Mouse (Mus musculus) retina, embryonic 14.5 days (tissue): ENCODE results near the gene Vill.

ENCODE experiments used
- DNase-seq: peaks from one replicate; pipeline ENCODE4 v3.0.0-alpha.2; 2015; ENCODE audit warnings: low spot score

Vill gene

DNA sequence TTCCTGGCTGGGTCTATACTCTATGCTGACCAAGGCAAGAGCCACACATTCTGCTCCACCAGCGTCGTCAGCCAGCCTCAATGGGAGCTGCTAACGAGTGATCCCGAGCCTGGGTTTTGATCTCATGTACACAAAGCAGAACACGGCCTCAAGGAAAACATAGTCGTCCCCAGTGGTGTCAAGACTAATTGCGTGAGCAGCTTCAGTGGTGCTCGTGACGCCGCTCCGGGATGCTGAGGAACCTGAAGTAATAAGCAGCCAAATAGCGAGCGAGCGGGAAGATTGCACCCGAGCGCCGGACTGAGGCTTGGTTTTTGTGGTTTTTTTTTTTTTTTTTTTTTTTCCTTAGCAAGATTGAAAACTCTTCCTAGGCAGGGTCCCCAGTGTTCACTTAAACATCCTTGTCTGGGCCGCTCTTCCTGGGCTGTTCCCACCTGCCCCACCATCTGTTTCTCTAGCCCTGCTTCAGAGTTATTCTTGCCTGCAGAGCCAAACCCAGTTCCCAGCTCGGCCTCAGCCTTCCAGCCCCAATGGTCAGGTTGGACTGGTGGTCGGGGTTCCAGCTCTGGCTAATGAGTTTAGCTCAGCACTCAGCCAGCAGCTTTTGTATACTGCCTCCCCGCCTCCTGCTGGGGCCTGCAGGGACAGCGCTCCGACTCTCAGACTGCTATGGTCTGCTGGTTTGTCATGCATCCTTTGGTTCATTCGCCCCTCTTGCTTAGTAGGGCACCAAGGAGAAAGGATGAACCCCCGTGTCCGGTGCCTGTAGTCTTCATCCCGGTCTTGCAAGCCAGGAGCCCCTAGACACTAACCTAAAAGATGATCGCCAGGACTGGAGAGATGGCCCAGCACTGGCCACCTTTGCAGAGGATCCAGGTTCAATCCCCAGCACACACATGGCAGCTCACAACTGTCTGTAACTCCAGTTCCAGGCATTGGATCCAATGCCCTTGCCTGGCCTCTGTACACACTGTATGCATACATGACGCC lies 17.6 kb upstream of the Vill start:
- DNase-seq = no peak

DNA sequence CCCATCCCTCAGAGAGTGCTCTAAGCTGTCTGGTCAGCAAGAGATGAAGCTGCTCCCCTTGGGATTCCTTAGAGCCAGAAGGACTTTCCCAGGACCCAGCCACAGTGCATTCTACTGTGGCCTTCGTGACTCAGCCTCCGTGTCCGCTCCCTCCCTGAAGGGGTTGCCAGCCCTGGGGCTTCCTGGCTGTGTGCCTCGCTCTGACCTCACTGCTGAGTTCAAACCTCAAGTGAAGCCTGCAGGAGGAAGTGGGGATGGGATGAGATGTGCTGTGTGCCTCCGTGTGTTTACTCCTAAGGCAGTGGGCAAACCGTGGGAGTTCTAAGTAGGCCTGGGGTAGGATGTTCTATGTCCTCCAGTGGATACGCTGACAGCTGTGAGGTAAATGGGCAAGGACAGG lies 16.7 kb upstream of the Vill start:
- DNase-seq = no peak

DNA sequence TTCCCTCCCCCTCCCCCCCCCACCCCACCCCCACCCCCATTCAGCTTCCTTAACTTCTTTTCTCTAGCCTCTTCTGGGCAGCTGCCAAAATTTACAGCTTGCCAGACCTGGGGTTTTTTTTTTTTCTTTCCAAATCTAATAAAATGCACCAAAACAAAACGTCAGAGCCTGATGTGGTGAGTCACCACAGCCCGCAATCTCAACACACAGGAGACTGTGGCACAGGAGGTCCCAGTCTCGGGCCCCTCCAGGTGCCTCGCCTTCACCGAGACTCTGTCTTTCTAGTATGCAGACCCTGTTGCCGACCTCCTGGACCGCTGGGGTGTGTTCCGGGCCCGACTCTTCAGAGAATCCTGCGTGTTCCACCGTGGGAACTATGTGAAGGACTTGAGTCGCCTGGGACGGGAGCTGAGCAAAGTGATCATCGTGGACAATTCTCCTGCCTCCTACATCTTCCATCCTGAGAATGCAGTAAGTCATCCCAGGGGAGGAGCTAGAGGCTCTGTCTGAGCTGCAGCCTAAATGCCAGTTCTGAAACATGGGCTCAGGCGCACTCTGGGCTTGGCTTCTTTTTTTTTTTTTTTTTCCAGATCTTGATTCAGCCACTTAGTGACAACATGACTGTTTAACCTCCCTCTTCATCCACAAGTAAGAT lies 15.4 kb upstream of the Vill start:
- no peak for DNase-seq

DNA sequence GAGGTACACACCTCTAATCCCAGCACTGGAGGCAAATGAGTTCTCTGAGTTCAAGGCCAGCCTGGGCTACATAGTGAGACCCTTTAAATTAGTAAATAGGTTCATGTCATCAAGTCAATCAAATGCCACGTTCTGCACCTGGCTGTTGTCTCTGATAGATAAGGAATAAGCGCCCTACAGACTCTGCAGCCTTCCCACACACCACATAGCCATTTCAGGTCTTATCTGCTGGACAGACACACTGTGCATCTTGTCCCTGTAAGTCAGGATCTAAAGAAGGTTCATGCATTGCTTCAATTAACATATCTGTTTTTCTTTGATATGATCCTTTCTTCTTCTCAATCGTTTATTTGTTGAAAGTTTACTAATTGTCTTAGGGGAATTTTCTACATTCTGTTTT lies 14.0 kb upstream of the Vill start:
- DNase-seq = no peak

DNA sequence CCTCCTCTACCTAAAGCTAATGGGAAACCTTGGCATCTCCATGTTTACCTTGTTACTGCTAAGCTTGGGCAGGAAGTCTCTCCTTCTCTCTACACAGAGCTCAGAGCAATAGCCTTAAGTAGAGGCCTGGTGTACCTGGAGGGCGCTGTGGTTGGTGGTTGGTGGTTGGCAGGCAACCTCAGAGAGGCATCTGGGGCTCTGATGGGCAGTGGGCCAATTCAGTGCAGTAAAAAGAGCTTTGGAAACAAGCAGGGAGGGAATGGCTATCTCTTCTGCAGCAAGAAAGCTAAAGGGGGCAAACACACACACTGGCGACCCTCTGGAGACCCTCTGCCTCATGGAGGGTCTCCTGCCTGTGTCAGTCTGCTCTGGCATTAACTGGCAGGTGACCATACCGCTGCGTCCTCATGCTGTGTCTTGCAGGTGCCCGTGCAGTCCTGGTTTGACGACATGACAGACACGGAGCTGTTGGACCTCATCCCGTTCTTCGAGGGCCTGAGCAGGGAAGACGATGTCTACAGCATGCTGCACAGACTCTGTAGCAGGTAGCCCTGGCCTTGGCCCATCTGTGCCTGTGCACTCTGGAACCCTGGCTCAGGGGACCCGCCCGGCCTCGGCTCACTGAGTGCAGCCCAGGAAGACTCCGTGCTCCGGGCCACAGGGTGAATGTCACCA lies 12.3 kb upstream of the Vill start:
- DNase-seq = no peak

DNA sequence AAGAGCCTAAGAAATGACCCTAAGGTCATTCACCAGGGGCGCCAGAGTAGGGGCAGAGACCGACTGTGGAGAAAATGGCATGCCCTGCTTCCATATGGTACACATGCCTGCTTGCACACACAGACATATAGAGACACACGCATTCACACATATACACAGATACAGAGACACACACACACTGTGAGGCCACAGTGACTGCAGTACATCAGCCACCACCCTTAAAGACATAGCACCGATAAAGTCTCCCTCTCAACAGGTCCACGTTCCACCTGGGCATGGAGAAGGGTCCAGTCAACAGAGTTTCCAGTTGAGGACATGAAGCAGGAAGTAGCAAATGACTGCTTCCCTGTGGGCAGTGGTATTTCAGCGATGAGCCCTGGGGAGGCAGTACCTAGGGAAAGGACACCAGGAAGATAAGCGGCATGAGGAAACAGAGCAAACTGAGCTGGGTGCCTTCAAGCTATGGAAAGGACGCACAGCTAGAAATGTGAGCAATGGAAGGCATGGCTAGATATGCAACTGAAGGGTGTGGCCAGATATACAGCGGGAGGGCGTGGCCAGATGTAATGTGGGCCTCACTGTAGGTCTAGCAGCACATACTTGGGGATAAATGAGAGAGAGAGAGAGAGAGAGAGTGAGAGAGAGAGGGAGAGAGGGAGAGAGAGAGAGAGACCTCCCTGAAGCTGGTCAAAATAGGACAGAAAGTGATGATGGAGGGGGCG lies 4.2 kb upstream of the Vill start:
- DNase-seq = no peak

DNA sequence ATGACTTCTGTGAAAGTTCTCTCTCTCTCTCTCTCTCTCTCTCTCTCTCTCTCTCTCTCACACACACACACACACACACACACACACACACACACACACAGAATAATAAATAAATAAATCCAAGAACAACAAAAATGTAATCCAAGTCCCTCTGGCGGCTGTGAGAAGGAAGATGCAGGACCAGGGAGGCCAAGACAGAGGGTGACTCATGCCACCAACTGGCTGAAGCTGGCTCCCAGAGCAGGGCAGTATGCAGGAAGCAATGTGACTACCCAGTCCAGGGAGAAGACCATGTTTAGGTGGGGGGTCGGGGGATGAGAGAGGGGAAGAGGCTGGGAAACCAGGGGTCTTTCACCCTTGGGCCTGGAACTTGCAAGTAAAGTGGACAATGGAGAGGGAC lies 1.4 kb upstream of the Vill start:
- no peak for DNase-seq

DNA sequence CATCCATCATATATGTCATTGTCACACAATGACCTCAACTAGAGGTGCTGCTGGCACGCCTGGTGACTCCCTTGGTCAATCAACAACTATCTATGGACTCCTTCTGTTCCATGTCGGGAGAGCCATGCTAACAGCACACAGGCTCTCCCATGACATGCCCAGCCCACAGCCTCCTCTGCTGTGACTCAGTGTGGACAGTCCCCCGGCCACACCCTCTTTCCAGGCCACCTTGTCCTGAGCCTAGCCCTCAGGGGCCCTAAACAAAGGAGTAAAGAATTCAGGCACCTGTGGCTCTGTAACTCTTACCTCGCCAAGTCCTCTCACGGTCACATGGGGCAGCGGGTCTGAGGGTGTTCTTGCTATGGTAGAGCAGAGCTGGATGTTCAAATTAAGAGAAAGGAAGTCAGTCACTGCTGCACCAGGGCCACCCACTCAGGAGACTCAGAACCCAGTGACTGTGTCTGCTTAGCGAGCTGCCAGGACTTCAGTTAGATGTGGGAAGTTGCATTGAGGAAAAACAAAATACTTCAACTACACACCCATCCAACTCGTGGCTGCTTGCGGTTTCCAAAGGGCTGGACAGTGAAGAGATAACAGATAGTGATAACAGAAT lies 1.5 kb downstream of the Vill start:
- DNase-seq = no peak

DNA sequence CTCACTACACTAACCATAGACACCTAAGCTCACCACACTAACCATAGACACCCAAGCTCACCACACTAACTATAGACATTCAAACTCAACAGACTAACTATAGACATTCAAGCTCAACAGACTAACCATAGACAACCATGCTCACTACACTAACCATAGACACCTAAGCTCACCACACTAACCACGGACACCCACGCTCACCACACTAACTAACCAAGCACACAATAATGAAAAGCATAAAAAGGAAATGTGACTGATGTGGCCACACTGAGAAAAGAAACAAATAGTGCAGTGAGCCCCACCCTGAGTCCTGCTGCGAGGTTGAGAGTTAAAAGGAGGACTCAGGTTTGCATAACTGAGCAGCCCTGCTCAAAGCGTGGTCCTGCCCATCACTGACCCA lies 2.8 kb downstream of the Vill start:
- DNase-seq = no peak

DNA sequence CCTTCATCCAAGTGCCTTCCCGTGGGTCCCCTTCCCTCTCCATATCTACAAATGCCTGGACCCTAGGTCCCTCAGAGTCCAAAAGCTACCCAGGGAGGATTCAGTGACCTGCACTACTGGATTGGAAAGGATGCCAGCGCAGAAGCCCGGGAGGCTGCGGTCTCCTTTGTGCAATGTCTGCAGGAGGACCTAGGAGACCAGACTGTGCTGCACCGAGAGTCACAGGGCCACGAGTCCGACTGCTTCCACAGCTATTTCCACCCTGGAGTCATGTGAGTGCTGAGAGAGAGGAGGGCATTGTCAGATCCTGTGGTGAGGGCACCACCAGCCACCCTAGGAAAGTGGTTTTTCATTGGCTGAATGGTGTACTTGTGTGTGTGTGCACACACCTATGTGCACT lies 5.7 kb downstream of the Vill start:
- DNase-seq = no peak

DNA sequence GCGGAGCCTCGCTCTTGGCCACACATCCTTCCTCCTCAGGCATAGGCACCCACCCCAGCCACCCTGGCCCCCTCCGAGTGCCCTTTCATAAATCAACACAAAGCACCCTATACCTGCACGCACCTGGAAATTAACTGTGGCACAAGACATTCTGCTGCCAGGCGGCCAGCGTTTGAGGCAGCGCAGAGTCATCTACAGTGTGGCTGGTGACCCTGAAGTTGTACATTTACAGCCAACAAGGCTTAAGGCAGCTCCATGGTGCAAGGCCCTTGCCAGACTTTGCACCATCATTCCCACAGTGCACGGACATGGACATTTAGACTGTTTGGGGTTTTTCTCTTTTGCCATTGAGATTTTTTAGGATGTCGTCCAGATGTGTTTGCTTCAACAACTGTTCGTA lies 8.1 kb downstream of the Vill start:
- DNase-seq = no peak

DNA sequence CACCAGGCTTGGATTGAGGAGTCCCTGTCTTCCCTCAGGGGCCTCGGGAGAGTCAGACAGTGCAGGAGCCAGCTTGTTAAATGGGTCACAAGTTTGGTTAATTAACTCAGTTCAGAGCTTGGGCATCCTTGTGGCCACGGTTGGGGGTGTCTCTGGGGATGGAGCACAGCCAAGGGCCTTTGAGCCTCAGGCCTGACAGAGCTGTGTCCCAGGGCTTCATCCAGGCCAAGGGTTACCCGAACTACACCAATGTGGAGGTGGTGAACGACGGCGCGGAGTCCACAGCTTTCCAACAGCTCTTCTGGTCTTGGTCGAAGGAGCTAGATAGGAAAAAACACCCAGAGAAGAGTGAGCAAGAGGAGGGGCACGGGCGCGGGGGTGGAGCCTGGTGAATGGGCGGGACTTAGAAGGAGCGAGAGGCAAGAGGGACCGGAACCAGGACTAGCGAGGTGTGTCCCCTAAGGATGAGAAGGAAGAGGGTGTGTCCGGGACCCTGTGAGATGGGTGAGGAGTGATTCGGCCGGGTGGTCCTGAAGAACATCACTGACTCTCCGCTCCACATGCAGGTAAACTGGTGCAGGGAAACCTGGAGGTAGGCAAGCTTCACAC lies 10.6 kb downstream of the Vill start:
- peak; percentile 43 for DNase-seq

DNA sequence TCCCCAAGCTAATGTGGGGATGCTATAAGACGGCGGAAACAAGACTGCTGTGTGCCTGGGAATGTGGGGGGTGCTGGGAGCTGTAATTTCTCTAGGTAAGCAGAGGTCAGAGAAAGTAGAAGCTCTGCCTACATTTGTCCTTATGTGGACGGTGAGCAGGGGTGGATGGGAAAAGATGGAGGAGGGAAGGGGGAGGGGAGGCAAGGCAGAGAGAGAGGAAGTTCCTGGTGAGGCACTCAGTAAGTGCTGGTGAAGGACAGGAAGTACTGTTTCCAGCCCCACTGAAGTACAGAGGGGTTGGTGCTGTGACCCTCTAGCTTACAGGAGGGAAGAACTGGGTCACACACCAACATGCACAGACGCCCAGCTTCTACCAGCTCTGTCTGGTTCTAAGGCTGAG lies 11.7 kb downstream of the Vill start:
- no peak for DNase-seq

DNA sequence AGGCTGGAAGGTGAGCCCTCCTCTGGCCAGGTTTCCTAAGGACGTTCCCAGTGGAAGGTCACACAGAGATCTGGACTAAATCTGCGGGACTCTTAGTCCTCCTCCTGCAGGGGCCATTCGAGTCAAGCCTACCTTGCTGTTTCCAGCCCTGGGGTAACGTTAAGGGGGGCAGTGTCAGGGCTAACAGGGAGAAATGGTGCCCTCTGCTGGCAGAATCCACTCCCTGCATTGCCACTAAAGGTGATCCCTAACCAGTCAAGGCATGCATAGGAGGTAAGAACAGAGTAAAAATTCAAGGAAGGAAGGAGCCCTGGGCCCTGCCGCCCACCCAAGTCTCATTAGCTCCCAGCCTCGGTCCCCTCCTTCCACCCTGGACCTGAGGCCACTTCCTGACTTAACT lies 15.0 kb downstream of the Vill start:
- peak; percentile 90 for DNase-seq

DNA sequence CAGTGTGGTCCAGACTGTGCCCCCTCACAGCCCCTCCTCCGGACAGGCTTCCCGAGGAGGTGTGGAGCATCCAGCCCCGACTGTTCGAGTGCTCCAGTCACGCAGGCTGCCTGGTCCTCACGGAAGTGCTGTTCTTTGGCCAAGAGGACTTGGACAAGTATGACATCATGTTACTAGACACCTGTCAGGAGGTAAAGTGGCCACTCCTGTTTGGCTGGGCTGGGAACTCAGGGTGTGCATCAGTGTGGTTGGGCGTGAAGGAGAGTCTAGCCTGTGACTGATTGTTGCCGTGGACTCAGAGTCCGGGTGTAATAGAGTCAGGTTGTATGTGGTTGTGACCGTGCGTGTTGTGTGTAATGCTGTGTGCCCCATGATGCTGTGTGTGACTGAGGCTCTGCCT lies 15.7 kb downstream of the Vill start:
- DNase-seq = no peak

DNA sequence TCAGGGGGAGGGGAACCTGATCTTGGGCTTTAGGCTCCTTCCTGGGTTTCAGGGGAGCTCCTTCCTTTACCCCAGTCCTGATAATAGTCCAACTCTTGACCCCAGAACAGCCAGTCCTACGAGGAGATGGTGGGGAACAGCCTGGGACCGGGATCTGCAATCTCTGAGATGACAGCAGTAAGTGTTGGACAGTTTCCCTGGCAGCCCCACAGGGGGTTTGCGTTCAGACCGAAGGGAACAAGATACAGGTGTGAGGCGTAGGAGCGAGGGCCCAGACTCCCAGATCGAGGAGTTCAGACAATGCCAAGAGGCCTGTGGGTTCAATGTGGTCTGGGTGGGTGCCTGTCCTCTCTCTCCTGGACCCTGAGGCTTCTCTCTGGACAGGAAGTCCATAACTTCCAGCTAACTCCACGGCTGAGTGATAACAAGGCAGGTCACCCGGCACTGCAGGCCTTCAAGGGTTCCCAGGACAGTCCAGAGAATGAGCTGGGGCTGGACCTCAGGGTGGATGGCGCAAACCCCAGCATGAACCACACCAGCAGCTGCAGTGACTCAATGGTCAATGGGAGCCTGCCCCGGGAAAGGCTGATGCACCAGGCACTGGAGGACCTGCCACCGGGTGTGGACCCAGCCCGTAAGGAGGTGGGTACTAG lies 17.7 kb downstream of the Vill start:
- no peak for DNase-seq

DNA sequence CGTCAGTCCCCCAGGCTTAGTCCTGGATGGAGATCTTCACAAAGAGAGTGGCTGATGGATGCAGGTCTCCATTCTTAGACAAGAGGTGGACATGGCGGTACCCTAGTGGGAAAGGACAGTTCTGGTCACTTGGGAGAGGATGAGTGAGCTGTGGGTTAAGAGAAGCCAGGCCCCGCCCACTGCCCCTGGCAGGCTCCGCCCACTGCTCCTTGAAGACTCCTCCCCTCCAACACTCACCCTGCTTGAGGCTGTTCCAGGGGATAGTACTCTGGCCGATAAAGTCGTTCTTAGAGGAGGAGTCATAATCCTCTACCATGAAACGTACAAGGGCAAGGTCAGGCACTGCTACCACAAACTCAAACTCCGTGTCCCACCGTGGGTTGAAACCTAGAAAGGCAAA lies 19.2 kb downstream of the Vill start:
- DNase-seq = no peak

DNA sequence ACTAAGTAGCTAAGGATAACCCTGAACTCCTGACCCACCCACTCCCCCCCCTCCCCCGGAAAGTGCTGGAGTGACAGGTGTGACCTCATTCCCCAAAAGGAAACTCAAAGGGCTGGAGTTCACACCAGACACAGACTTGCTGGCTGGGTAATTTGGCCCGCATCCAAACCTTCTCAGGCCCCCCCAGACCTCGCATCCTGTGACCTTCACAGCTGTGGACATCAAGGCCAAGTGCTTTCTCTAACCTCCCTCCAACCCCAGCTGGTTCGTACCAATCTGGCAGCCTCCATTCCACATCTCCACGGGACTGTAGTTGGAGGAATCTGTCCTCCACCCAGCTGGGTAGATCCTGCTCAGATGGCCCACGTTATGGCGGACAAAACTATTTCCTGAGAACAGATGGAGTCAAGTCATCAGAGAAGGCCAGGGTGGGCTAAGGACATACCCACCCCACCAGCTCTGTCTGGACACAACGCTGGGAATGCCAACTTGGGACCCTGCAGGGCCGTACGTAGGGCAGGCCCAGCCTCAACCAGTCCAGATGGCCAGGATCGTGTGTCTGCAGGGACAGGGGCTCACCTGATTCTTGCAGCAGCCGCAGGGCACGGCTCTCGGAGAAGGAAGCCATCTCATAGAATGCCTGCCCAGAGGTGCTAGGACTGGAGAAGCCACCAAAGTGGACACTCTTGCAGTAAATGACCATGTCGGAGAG lies 20.8 kb downstream of the Vill start:
- DNase-seq = no peak

DNA sequence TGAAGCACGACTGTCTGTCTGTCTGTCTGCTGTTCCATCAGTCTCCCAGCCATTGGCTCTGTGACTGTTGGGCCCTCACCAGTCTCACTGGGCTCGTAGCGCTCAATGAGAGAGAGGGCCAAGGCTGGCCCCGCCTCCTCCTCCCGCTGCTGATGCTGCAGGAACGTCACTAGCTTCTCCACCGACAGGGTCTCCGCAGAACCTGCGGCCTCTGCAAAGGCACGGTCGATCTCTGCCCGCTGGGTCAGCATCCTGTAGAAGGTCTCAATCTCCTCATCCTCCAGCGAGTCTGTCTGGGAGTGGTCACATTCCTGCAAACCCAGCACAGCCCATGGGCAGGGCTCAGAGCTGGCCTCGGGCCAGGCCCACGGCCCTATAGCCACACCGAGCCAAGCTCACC lies 23.1 kb downstream of the Vill start:
- DNase-seq = no peak

DNA sequence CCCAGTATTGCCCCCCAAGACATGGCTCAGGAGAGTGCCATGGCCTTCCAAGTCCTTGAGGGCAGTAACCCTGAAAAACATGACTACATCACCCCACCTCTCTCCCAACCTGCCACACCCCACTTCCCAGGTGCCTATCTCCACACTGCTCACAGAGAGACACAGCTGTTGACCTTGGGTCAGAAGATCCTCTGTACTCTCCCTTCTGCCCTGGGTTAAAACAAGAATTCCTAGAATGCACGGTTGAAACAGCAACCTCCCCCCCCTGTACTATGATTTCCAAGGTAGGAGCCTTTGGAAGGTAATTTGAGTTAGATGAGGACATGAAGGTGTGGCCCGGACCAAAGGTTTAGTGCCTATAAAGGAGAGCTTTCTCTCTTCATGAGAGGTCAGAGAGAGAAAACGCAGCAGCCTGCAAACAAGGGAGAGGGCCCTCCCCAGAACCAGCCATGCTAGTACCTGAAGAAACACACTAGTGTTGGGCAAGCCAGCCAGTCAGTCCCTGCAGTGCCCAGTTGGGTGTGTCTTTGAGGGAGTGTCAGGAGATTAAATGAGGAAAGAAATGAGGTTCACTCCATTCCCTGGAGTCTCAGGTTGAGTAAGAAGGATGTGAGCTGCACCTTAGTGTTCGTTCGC lies 27.6 kb downstream of the Vill start:
- no peak for DNase-seq
